In the genomic region with DNA sequence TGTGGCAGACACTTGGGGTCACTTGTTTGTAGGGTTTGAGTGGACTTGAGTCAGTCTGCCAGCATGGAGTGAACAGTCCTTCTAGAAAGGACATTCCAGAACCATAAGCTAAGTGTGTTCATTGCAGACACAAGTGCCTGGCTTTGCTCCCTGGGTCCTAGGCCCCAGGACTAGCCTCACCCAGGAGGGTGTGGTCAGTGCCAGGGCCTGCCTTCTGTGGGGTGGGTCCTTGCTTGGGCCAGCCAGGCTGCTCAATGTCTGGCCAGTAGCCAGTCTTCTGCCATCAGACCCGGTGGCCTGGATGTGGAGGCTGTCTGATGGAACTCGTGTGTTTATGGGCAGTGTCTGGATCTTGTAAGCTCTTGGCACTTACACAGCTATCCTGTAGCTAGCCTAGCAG, we compare ENCODE assay signal across 8 mouse cellular contexts. TPM values are rescaled to one million over a fixed set of nuclear protein-coding genes. Genes with fewer than 3 reads are reported as not detected.
DNase-seq lines count a peak whose midpoint lies in the region; ATAC-seq and TF ChIP-seq lines count a peak whose summit lies in the region.
"Had no signal": no experiment of that assay in that cellular context is flagged by ENCODE, and none has a peak within 500 bp of the region (broad histone marks: within the 10 kb centered on the region; RNA-seq: fewer than 3 reads in every experiment).

No protein-coding gene starts in this region.

- no peaks in the 10 kb centered on the region for H3K9me3 ChIP-seq in stomach, postnatal 0 days (ENCODE audit: control insufficient read depth, low read length)

- H3K9ac ChIP-seq in stomach, postnatal 0 days (ENCODE audit: low read length), result no peak overlapping the region

- WGBS in stomach, postnatal 0 days, result 19% methylated on average over 2 of the region's 2 CpGs

- H3K4me3 ChIP-seq in stomach, postnatal 0 days (ENCODE audit: low read depth, low read length), result no peak overlapping the region

- H3K27ac ChIP-seq in stomach, postnatal 0 days (replicated peaks), result peak overlapping the region; percentile 61

- no peak for TF ChIP-seq EP300 in stomach, postnatal 0 days (optimal IDR thresholded peaks at IDR 0.05)

- H3K27me3 ChIP-seq in stomach, postnatal 0 days (ENCODE audit: control insufficient read depth, insufficient read depth, low read length), result no peaks in the 10 kb centered on the region

- DNase-seq in ovary, postnatal 36 days (ENCODE audit: low spot score), result peak; percentile 46
- no peak for DNase-seq in ovary, postnatal 10 days (ENCODE audit: low spot score)
- DNase-seq in heart, adult 8-10 months (ENCODE audit: low spot score), result peak; percentile 87
- DNase-seq in kidney, adult 8-10 months, result peak; percentile 30 to 50
- DNase-seq in stomach, postnatal 0 days (ENCODE audit: low spot score), result peak; percentile 75
- DNase-seq in layer of hippocampus, postnatal 14 days (ENCODE audit: low spot score in 2 of 2), result no peak
- no peak for DNase-seq in cerebellum, adult 18-20 months

- no peak for TF ChIP-seq CTCF in stomach, postnatal 0 days (IDR thresholded peaks at IDR 0.05; ENCODE audit: low read depth)

- peak; percentile 89 for ATAC-seq in stomach, postnatal 0 days (ENCODE audit: low FRiP score, low TSS enrichment)

- H3K36me3 ChIP-seq in stomach, postnatal 0 days (ENCODE audit: control insufficient read depth, insufficient read depth, low read length), result peaks cover 57% of the 10 kb centered on the region

- H3K4me2 ChIP-seq in stomach, postnatal 0 days (replicated peaks; ENCODE audit: low read depth), result no peak overlapping the region

- peaks cover 3% of the 10 kb centered on the region; the same call in 1 of the 2 replicates for H3K4me1 ChIP-seq in stomach, postnatal 0 days (replicated peaks; ENCODE audit: control insufficient read depth, insufficient read depth)

RNA-seq across cellular contexts. Expression of gene Crip2, which starts 7.5 kb away (rescaled TPM):
- 1,000 to 10,000 TPM; 1,612 to 1,913 (median 1,690) TPM for total RNA-seq in heart, adult 8-10 months (2022)
- polyA plus RNA-seq in stomach, postnatal 0 days (2015; fragmentation: Nextera tagmentation; extraction: Ambion mirVana), result 106 and 112 TPM in 2 replicates
- total RNA-seq in layer of hippocampus, postnatal 14 days (2021), result 100 to 1,000 TPM; 118 TPM

RNA-seq across cellular contexts. Expression of gene Crip1, which starts 13.5 kb away (rescaled TPM):
- total RNA-seq in heart, adult 8-10 months (2022), result 100 to 1,000 TPM; 154 to 215 (median 169) TPM
- 585 and 865 TPM in 2 replicates for polyA plus RNA-seq in stomach, postnatal 0 days (2015; fragmentation: Nextera tagmentation; extraction: Ambion mirVana)
- 10 to 100 TPM in 1 of 2 experiments, 1 to 10 TPM in 1; 9.2 to 19.5 TPM for total RNA-seq in layer of hippocampus, postnatal 14 days (2021)

RNA-seq across cellular contexts. Expression of gene Tedc1, which starts 23.7 kb away (rescaled TPM):
- total RNA-seq in heart, adult 8-10 months (2022), result under 1 TPM; 0.12 to 0.49 (median 0.33) TPM
- polyA plus RNA-seq in stomach, postnatal 0 days (2015; fragmentation: Nextera tagmentation; extraction: Ambion mirVana), result 5.7 and 6.0 TPM in 2 replicates
- total RNA-seq in layer of hippocampus, postnatal 14 days (2021), result 1 to 10 TPM; 2.3 to 2.7 TPM

RNA-seq across cellular contexts. Expression of gene Mta1, which starts 34.5 kb away (rescaled TPM):
- 10 to 100 TPM; 45.0 to 47.2 (median 46.1) TPM for total RNA-seq in heart, adult 8-10 months (2022)
- 4.9 and 5.3 TPM in 2 replicates for polyA plus RNA-seq in stomach, postnatal 0 days (2015; fragmentation: Nextera tagmentation; extraction: Ambion mirVana)
- 10 to 100 TPM; 84.2 to 85.2 TPM for total RNA-seq in layer of hippocampus, postnatal 14 days (2021)

RNA-seq across cellular contexts. Expression of gene Tmem121, which starts 53.2 kb away (rescaled TPM):
- under 1 TPM in 2 of 4 experiments, not detected in 2; 0.16 to 0.22 TPM for total RNA-seq in heart, adult 8-10 months (2022)
- polyA plus RNA-seq in stomach, postnatal 0 days (2015; fragmentation: Nextera tagmentation; extraction: Ambion mirVana), result 4.2 and 4.6 TPM in 2 replicates
- total RNA-seq in layer of hippocampus, postnatal 14 days (2021), result 10 to 100 TPM; 23.2 to 24.0 TPM
- total RNA-seq: liver, adult 2 months had no signal
- polyA plus RNA-seq: liver, adult 2 months had no signal

Comparison
In these comparisons a context has a peak if more than half of its experiments do, and no peak if none do; other contexts are left out.
1. DNase-seq: peak in ovary, postnatal 36 days (single experiment), heart, adult 8-10 months (single experiment), kidney, adult 8-10 months (2 of 2) and stomach, postnatal 0 days (single experiment); none in ovary, postnatal 10 days (single experiment), layer of hippocampus, postnatal 14 days (0 of 2) and cerebellum, adult 18-20 months (0 of 2).
2. RNA of gene Crip2, which starts 7.5 kb away (total RNA-seq): 1,612 to 1,913 TPM in heart, adult 8-10 months; 118 TPM in layer of hippocampus, postnatal 14 days; every median in the first group is over 10 times any median in the second.
3. RNA of gene Crip1, which starts 13.5 kb away (total RNA-seq): 154 to 215 TPM in heart, adult 8-10 months; 9.2 to 19.5 TPM in layer of hippocampus, postnatal 14 days; every median in the first group is over 4 times any median in the second.